Mouse (Mus musculus): Measurements from ENCODE around the gene Rbm19. TPM values are rescaled to one million over a fixed set of nuclear protein-coding genes. Genes with fewer than 3 reads are reported as not detected.

Gene Rbm19
- polyA plus RNA-seq, 1 experiment from 2014 or later: 16.0 TPM

DNA sequence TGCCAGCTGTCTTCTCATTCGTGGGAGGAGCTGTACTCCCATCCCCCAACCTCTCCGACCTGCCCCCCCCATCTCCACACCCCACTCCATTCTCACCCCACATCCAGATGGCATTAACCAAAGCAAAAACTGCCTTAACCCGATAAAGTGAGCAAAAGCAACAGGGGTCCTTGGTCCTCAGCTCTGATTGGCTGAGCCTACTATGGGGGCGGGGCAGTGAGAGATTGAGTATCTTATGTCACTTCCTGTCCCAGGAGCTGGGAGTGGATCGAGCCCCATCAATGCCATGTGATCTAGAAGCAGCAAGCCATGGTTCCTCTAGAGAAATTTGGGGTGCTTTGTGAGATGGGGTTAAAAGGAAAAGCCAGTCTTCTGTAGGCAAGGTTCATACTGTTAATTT is 118.9 kb downstream of the Rbm19 start:
- H3K9ac ChIP-seq (replicated peaks; ENCODE audit: low read length): no peak overlapping the region
- WGBS: 68% methylated on average over 5 of the region's 5 CpGs
- no peak for ATAC-seq (ENCODE audit: low FRiP score, low TSS enrichment)
- H3K4me3 ChIP-seq (replicated peaks; ENCODE audit: low read depth, low read length): no peak overlapping the region
- H3K36me3 ChIP-seq (ENCODE audit: control insufficient read depth, insufficient read depth, low read length): no peaks in the 10 kb centered on the region
- DNase-seq: peak; percentile 23
- H3K27me3 ChIP-seq (ENCODE audit: control insufficient read depth, insufficient read depth, low read length): peaks cover 7% of the 10 kb centered on the region; the same call in 1 of the 2 replicates
- peak overlapping the region; percentile 61 for H3K27ac ChIP-seq (replicated peaks; ENCODE audit: low read depth, low read length)
- peaks cover 6% of the 10 kb centered on the region; the same call in 1 of the 2 replicates for H3K9me3 ChIP-seq (ENCODE audit: control insufficient read depth, low read length)
- H3K4me2 ChIP-seq (ENCODE audit: low read length): no peak overlapping the region
- H3K4me1 ChIP-seq (ENCODE audit: control insufficient read depth, insufficient read depth, low read length): peaks cover 24% of the 10 kb centered on the region

DNA sequence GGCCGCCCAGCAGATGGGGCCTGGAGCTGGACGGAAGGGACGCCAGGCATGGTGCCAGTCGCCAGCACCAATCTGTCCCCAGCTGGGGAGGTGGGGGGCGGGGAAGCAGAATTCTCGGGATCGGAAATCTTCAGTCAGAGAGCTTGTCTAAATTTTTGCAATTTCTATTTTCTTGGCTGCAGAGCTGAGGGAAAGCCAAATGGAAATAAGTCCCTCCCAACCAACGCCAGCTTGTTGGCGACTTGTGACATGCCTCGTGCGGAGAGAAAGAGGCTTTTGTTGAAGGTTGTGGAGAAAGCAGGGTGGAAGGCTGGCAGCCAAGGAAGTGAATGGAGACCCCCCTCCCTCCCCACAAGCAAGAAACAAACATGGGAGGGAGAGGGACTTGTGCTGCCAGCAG is 119.3 kb downstream of the Rbm19 start:
- no peak for ATAC-seq (ENCODE audit: low FRiP score, low TSS enrichment)
- DNase-seq: peak; percentile 65
- Histone ChIP-seq H3K9ac (replicated peaks; ENCODE audit: low read length) (no peak overlapping the region), H3K4me2 (ENCODE audit: low read length) (no peak overlapping the region), H3K4me3 (replicated peaks; ENCODE audit: low read depth, low read length) (no peak overlapping the region), H3K4me1 (ENCODE audit: control insufficient read depth, insufficient read depth, low read length) (peaks cover 20% of the 10 kb centered on the region), H3K9me3 (ENCODE audit: control insufficient read depth, low read length) (peaks cover 6% of the 10 kb centered on the region; the same call in 1 of the 2 replicates), H3K27ac (replicated peaks; ENCODE audit: low read depth, low read length) (peak overlapping the region; percentile 61), H3K27me3 (ENCODE audit: control insufficient read depth, insufficient read depth, low read length) (peaks cover 3% of the 10 kb centered on the region; the same call in 1 of the 2 replicates), H3K36me3 (ENCODE audit: control insufficient read depth, insufficient read depth, low read length) (no peaks in the 10 kb centered on the region)
- WGBS: 48% methylated on average over 11 of the region's 11 CpGs

DNA sequence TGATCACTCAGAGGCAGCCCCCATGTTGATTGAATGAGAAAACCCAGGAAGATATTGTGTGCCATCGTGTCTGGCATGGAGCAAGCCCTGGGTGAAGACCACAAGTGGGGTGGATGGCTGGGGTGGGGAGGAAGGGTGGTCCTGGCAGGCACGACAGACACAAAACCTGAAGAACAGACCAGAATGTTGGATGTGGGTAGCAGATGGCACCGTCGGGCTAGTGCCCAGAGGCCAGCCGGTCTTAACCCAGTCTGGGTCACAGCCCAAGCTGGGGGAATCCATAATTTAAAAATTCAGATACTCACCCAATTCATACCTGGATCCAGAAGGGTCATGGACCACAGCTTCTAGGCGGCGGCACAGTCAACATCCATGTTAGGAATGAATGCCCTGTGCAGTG is 123.8 kb downstream of the Rbm19 start:
- Histone ChIP-seq H3K9ac (replicated peaks; ENCODE audit: low read length) (no peak overlapping the region), H3K9me3 (ENCODE audit: control insufficient read depth, low read length) (peaks cover 6% of the 10 kb centered on the region; the same call in 1 of the 2 replicates), H3K4me1 (ENCODE audit: control insufficient read depth, insufficient read depth, low read length) (0 out of 2 replicates have a peak, but pooled peaks cover 3% of the 10 kb centered on the region), H3K36me3 (ENCODE audit: control insufficient read depth, insufficient read depth, low read length) (no peaks in the 10 kb centered on the region), H3K4me2 (ENCODE audit: low read length) (no peak overlapping the region), H3K27ac (replicated peaks; ENCODE audit: low read depth, low read length) (no peak overlapping the region), H3K27me3 (ENCODE audit: control insufficient read depth, insufficient read depth, low read length) (peaks cover 8% of the 10 kb centered on the region), H3K4me3 (replicated peaks; ENCODE audit: low read depth, low read length) (no peak overlapping the region)
- 95% methylated on average over 7 of the region's 7 CpGs for WGBS
- ATAC-seq (ENCODE audit: low FRiP score, low TSS enrichment): no peak
- no peak for DNase-seq

DNA sequence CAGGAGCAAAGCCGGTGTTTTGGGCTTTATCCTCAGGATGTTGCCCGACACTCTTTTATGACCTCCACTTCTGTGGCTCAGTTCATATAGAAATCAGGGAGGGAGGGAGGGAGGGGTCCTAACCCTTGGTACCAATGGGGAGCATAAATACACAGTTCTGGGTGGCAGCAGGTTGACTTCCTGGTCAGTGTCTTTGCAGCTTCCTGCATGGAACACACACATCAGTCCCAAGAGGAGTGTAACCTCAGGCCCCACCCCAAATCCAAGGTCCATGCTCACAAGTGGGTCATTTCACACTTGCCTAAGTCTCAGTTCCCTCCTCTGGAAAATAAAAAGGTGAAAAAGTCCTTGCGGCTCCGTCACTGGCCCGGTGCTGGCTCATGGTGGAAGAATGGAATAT is 129.1 kb downstream of the Rbm19 start:
- 87% methylated on average over 4 of the region's 5 CpGs for WGBS
- Histone ChIP-seq H3K4me1 (ENCODE audit: control insufficient read depth, insufficient read depth, low read length) (no peaks in the 10 kb centered on the region), H3K27ac (replicated peaks; ENCODE audit: low read depth, low read length) (no peak overlapping the region), H3K4me2 (ENCODE audit: low read length) (no peak overlapping the region), H3K4me3 (replicated peaks; ENCODE audit: low read depth, low read length) (no peak overlapping the region), H3K36me3 (ENCODE audit: control insufficient read depth, insufficient read depth, low read length) (no peaks in the 10 kb centered on the region), H3K9me3 (ENCODE audit: control insufficient read depth, low read length) (no peaks in the 10 kb centered on the region), H3K27me3 (ENCODE audit: control insufficient read depth, insufficient read depth, low read length) (peaks cover 11% of the 10 kb centered on the region), H3K9ac (replicated peaks; ENCODE audit: low read length) (no peak overlapping the region)
- ATAC-seq (ENCODE audit: low FRiP score, low TSS enrichment): no peak
- DNase-seq: no peak

Measured in midbrain, embryonic 14.5 days (tissue).